Mouse (Mus musculus) CH12.LX (cell line): Measurements from ENCODE around the gene Lgi2.

Experiments
- BHLHE40 ChIP-seq: IDR thresholded peaks from 2 replicates; pipeline ENCODE4 v1.6.1; 2011; ENCODE audit warnings: mild to moderate bottlenecking, low read depth, low read length, improper control_type of control experiment
- CTCF ChIP-seq, 2 experiments: IDR thresholded peaks in 1 of 2; conservative IDR thresholded peaks in 1 of 2; 2 replicates each; pipeline ENCODE4 v1.5.1; 2011 to 2012; ENCODE audit warnings: low read depth in 2 of 2, low read length in 2 of 2, improper control_type of control experiment in 1 of 2, inconsistent platforms in 1 of 2, mild to moderate bottlenecking in 1 of 2, moderate library complexity in 1 of 2
- ETS1 ChIP-seq: conservative IDR thresholded peaks from 2 replicates; pipeline ENCODE4 v1.6.1; 2012; ENCODE audit warnings: low read depth, mild to moderate bottlenecking, inconsistent platforms, low read length, improper control_type of control experiment, moderate library complexity
- MYC ChIP-seq: IDR thresholded peaks from 2 replicates; pipeline ENCODE4 v1.6.1; 2011; ENCODE audit warnings: low read depth, mild to moderate bottlenecking, improper control_type of control experiment, low read length
- NRF1 ChIP-seq: IDR thresholded peaks from 2 replicates; pipeline ENCODE4 v1.6.1; 2014; ENCODE audit warnings: low read depth, mild to moderate bottlenecking, inconsistent platforms, low read length, improper control_type of control experiment, moderate library complexity
- POLR2A ChIP-seq: IDR thresholded peaks from 2 replicates; pipeline ENCODE4 v1.6.1; 2011; ENCODE audit warnings: low read depth, mild to moderate bottlenecking, improper control_type of control experiment, low read length
- POLR2AphosphoS2 ChIP-seq: IDR thresholded peaks from 2 replicates; pipeline ENCODE4 v1.6.1; 2011; ENCODE audit warnings: low read depth, low read length, improper control_type of control experiment
- RAD21 ChIP-seq: IDR thresholded peaks from 2 replicates; pipeline ENCODE4 v1.6.1; 2011; ENCODE audit warnings: low read depth, mild to moderate bottlenecking, low read length, improper control_type of control experiment, moderate library complexity
- SIN3A ChIP-seq: IDR thresholded peaks from 2 replicates; pipeline ENCODE4 v1.6.1; 2012; ENCODE audit warnings: low read length, improper control_type of control experiment, inconsistent platforms
- TCF12 ChIP-seq: IDR thresholded peaks from 2 replicates; pipeline ENCODE4 v1.6.1; 2014; ENCODE audit warnings: low read depth, mild to moderate bottlenecking, inconsistent platforms, low read length, improper control_type of control experiment
- USF1 ChIP-seq: IDR thresholded peaks from 2 replicates; pipeline ENCODE4 v1.6.1; 2014; ENCODE audit warnings: low read depth, mild to moderate bottlenecking, inconsistent platforms, low read length, improper control_type of control experiment

- TF ChIP-seq POLR2AphosphoS2 (no peak), SIN3A (no peak), CTCF (conservative IDR thresholded peaks at IDR 0.05 in 1 of 2, IDR thresholded peaks at IDR 0.05 in 1 of 2; ENCODE audit: low read depth in 2 of 2, low read length in 2 of 2) (no peak), NRF1 (no peak), POLR2A (no peak), ETS1 (no peak), USF1 (no peak), RAD21 (no peak), TCF12 (no peak), MYC (no peak), BHLHE40 (no peak)
Measured at GRCm38 (mm10) chr5:52612776-52613175, 46.5 kb upstream of the Lgi2 start.
